Mouse (Mus musculus): ENCODE measurements around the gene Tmem184b. TPM values are rescaled to one million over a fixed set of nuclear protein-coding genes. Genes with fewer than 3 reads are reported as not detected.

Gene Tmem184b
- polyA plus RNA-seq, 1 experiment from 2014 or later, result 52.7 TPM

- Histone ChIP-seq H3K4me3 (replicated peaks; ENCODE audit: low read length) (no peak overlapping the region), H3K36me3 (ENCODE audit: control insufficient read depth, insufficient read depth, low read length) (peaks cover 13% of the 10 kb centered on the region; the same call in 1 of the 2 replicates), H3K9me3 (replicated peaks; ENCODE audit: control insufficient read depth, low read length) (no peaks in the 10 kb centered on the region), H3K9ac (ENCODE audit: low read length) (peak overlapping the region; percentile 30), H3K4me1 (ENCODE audit: control insufficient read depth, insufficient read depth, low read length) (peaks cover 33% of the 10 kb centered on the region), H3K4me2 (ENCODE audit: low read depth, low read length) (peak overlapping the region; percentile 18; the same call in 1 of the 2 replicates), H3K27ac (ENCODE audit: low read length) (peak overlapping the region; percentile 83), H3K27me3 (ENCODE audit: control insufficient read depth, insufficient read depth, low read length) (no peaks in the 10 kb centered on the region)
- 39% methylated on average over 21 of the region's 21 CpGs for WGBS
- ATAC-seq (ENCODE audit: insufficient read depth, low FRiP score), result peak; percentile 61; the same call in 1 of the 2 replicates
Observed at GRCm38 (mm10) chr15:79432892-79433291, 29.5 kb upstream of the Tmem184b start.

- WGBS, result 74% methylated on average over 11 of the region's 11 CpGs
- no peak overlapping the region for H3K4me2 ChIP-seq (ENCODE audit: low read depth, low read length)
- peaks cover 8% of the 10 kb centered on the region; the same call in 1 of the 2 replicates for H3K36me3 ChIP-seq (ENCODE audit: control insufficient read depth, insufficient read depth, low read length)
- no peaks in the 10 kb centered on the region for H3K27me3 ChIP-seq (ENCODE audit: control insufficient read depth, insufficient read depth, low read length)
- H3K9ac ChIP-seq (ENCODE audit: low read length), result no peak overlapping the region
- H3K4me3 ChIP-seq (replicated peaks; ENCODE audit: low read length), result no peak overlapping the region
- peaks cover 31% of the 10 kb centered on the region for H3K4me1 ChIP-seq (ENCODE audit: control insufficient read depth, insufficient read depth, low read length)
- no peak for ATAC-seq (ENCODE audit: insufficient read depth, low FRiP score)
- H3K9me3 ChIP-seq (replicated peaks; ENCODE audit: control insufficient read depth, low read length), result no peaks in the 10 kb centered on the region
- H3K27ac ChIP-seq (ENCODE audit: low read length), result peak overlapping the region; percentile 83
Observed at GRCm38 (mm10) chr15:79432328-79432727, 29.0 kb upstream of the Tmem184b start.

GRCm38 (mm10) chr15:79431925-79432324 lies 28.6 kb upstream of the Tmem184b start:
- peak overlapping the region; percentile 74 for H3K27ac ChIP-seq (ENCODE audit: low read length)
- 54% methylated on average over 7 of the region's 7 CpGs for WGBS
- ATAC-seq (ENCODE audit: insufficient read depth, low FRiP score), result no peak
- H3K36me3 ChIP-seq (ENCODE audit: control insufficient read depth, insufficient read depth, low read length), result peaks cover 7% of the 10 kb centered on the region; the same call in 1 of the 2 replicates
- no peaks in the 10 kb centered on the region for H3K9me3 ChIP-seq (replicated peaks; ENCODE audit: control insufficient read depth, low read length)
- no peak overlapping the region for H3K9ac ChIP-seq (ENCODE audit: low read length)
- H3K4me1 ChIP-seq (ENCODE audit: control insufficient read depth, insufficient read depth, low read length), result peaks cover 27% of the 10 kb centered on the region
- H3K4me2 ChIP-seq (ENCODE audit: low read depth, low read length), result no peak overlapping the region
- no peaks in the 10 kb centered on the region for H3K27me3 ChIP-seq (ENCODE audit: control insufficient read depth, insufficient read depth, low read length)
- H3K4me3 ChIP-seq (replicated peaks; ENCODE audit: low read length), result no peak overlapping the region

- Histone ChIP-seq H3K9ac (ENCODE audit: low read length) (no peak overlapping the region), H3K4me1 (ENCODE audit: control insufficient read depth, insufficient read depth, low read length) (peaks cover 17% of the 10 kb centered on the region), H3K36me3 (ENCODE audit: control insufficient read depth, insufficient read depth, low read length) (0 out of 2 replicates have a peak, but pooled peaks cover 7% of the 10 kb centered on the region), H3K4me2 (ENCODE audit: low read depth, low read length) (no peak overlapping the region), H3K27ac (ENCODE audit: low read length) (no peak overlapping the region), H3K27me3 (ENCODE audit: control insufficient read depth, insufficient read depth, low read length) (no peaks in the 10 kb centered on the region), H3K9me3 (replicated peaks; ENCODE audit: control insufficient read depth, low read length) (no peaks in the 10 kb centered on the region), H3K4me3 (replicated peaks; ENCODE audit: low read length) (no peak overlapping the region)
- WGBS, result 77% methylated on average over 10 of the region's 10 CpGs
- no peak for ATAC-seq (ENCODE audit: insufficient read depth, low FRiP score)
Observed at GRCm38 (mm10) chr15:79430461-79431000, 27.2 kb upstream of the Tmem184b start.

- H3K9ac ChIP-seq (ENCODE audit: low read length), result no peak overlapping the region
- no peak for ATAC-seq (ENCODE audit: insufficient read depth, low FRiP score)
- no peaks in the 10 kb centered on the region for H3K27me3 ChIP-seq (ENCODE audit: control insufficient read depth, insufficient read depth, low read length)
- no peaks in the 10 kb centered on the region for H3K9me3 ChIP-seq (replicated peaks; ENCODE audit: control insufficient read depth, low read length)
- H3K4me2 ChIP-seq (ENCODE audit: low read depth, low read length), result no peak overlapping the region
- H3K4me3 ChIP-seq (replicated peaks; ENCODE audit: low read length), result no peak overlapping the region
- 84% methylated on average over 8 of the region's 9 CpGs for WGBS
- H3K36me3 ChIP-seq (ENCODE audit: control insufficient read depth, insufficient read depth, low read length), result 0 out of 2 replicates have a peak, but pooled peaks cover 7% of the 10 kb centered on the region
- peaks cover 11% of the 10 kb centered on the region; the same call in 1 of the 2 replicates for H3K4me1 ChIP-seq (ENCODE audit: control insufficient read depth, insufficient read depth, low read length)
- H3K27ac ChIP-seq (ENCODE audit: low read length), result no peak overlapping the region
Observed at GRCm38 (mm10) chr15:79429994-79430393, 26.6 kb upstream of the Tmem184b start.

- H3K27me3 ChIP-seq (ENCODE audit: control insufficient read depth, insufficient read depth, low read length), result no peaks in the 10 kb centered on the region
- ATAC-seq (ENCODE audit: insufficient read depth, low FRiP score), result no peak
- no peak overlapping the region for H3K4me2 ChIP-seq (ENCODE audit: low read depth, low read length)
- H3K27ac ChIP-seq (ENCODE audit: low read length), result no peak overlapping the region
- 87% methylated on average over 12 of the region's 12 CpGs for WGBS
- no peaks in the 10 kb centered on the region for H3K9me3 ChIP-seq (replicated peaks; ENCODE audit: control insufficient read depth, low read length)
- peaks cover 11% of the 10 kb centered on the region; the same call in 1 of the 2 replicates for H3K36me3 ChIP-seq (ENCODE audit: control insufficient read depth, insufficient read depth, low read length)
- no peak overlapping the region for H3K9ac ChIP-seq (ENCODE audit: low read length)
- H3K4me3 ChIP-seq (replicated peaks; ENCODE audit: low read length), result no peak overlapping the region
- peaks cover 11% of the 10 kb centered on the region; the same call in 1 of the 2 replicates for H3K4me1 ChIP-seq (ENCODE audit: control insufficient read depth, insufficient read depth, low read length)
Observed at GRCm38 (mm10) chr15:79429527-79429926, 26.2 kb upstream of the Tmem184b start.

- WGBS, result 74% methylated on average over 4 of the region's 4 CpGs
- H3K9ac ChIP-seq (ENCODE audit: low read length), result no peak overlapping the region
- no peak overlapping the region for H3K27ac ChIP-seq (ENCODE audit: low read length)
- H3K36me3 ChIP-seq (ENCODE audit: control insufficient read depth, insufficient read depth, low read length), result peaks cover 18% of the 10 kb centered on the region
- H3K4me2 ChIP-seq (ENCODE audit: low read depth, low read length), result no peak overlapping the region
- no peaks in the 10 kb centered on the region for H3K27me3 ChIP-seq (ENCODE audit: control insufficient read depth, insufficient read depth, low read length)
- ATAC-seq (ENCODE audit: insufficient read depth, low FRiP score), result no peak
- H3K9me3 ChIP-seq (replicated peaks; ENCODE audit: control insufficient read depth, low read length), result no peaks in the 10 kb centered on the region
- H3K4me3 ChIP-seq (replicated peaks; ENCODE audit: low read length), result no peak overlapping the region
- H3K4me1 ChIP-seq (ENCODE audit: control insufficient read depth, insufficient read depth, low read length), result peaks cover 11% of the 10 kb centered on the region; the same call in 1 of the 2 replicates
Observed at GRCm38 (mm10) chr15:79428616-79429015, 25.2 kb upstream of the Tmem184b start.

- H3K27ac ChIP-seq (ENCODE audit: low read length), result no peak overlapping the region
- 0 out of 2 replicates have a peak, but pooled peaks cover 6% of the 10 kb centered on the region for H3K4me1 ChIP-seq (ENCODE audit: control insufficient read depth, insufficient read depth, low read length)
- no peak overlapping the region for H3K4me3 ChIP-seq (replicated peaks; ENCODE audit: low read length)
- H3K9ac ChIP-seq (ENCODE audit: low read length), result no peak overlapping the region
- H3K9me3 ChIP-seq (replicated peaks; ENCODE audit: control insufficient read depth, low read length), result no peaks in the 10 kb centered on the region
- ATAC-seq (ENCODE audit: insufficient read depth, low FRiP score), result no peak
- H3K36me3 ChIP-seq (ENCODE audit: control insufficient read depth, insufficient read depth, low read length), result peaks cover 20% of the 10 kb centered on the region
- WGBS, result 76% methylated on average over 6 of the region's 6 CpGs
- H3K27me3 ChIP-seq (ENCODE audit: control insufficient read depth, insufficient read depth, low read length), result no peaks in the 10 kb centered on the region
- no peak overlapping the region for H3K4me2 ChIP-seq (ENCODE audit: low read depth, low read length)
Observed at GRCm38 (mm10) chr15:79427516-79427915, 24.1 kb upstream of the Tmem184b start.

GRCm38 (mm10) chr15:79425516-79425915 lies 22.1 kb upstream of the Tmem184b start:
- no peak overlapping the region for H3K27ac ChIP-seq (ENCODE audit: low read length)
- ATAC-seq (ENCODE audit: insufficient read depth, low FRiP score), result no peak
- no peaks in the 10 kb centered on the region for H3K9me3 ChIP-seq (replicated peaks; ENCODE audit: control insufficient read depth, low read length)
- no peak overlapping the region for H3K4me2 ChIP-seq (ENCODE audit: low read depth, low read length)
- H3K4me3 ChIP-seq (replicated peaks; ENCODE audit: low read length), result no peak overlapping the region
- WGBS, result 72% methylated on average over 11 of the region's 11 CpGs
- no peaks in the 10 kb centered on the region for H3K27me3 ChIP-seq (ENCODE audit: control insufficient read depth, insufficient read depth, low read length)
- no peak overlapping the region for H3K9ac ChIP-seq (ENCODE audit: low read length)
- no peaks in the 10 kb centered on the region for H3K4me1 ChIP-seq (ENCODE audit: control insufficient read depth, insufficient read depth, low read length)
- H3K36me3 ChIP-seq (ENCODE audit: control insufficient read depth, insufficient read depth, low read length), result peaks cover 24% of the 10 kb centered on the region

Data from stomach, embryonic 16.5 days (tissue).